Mouse (Mus musculus) megakaryocyte, embryonic 14.5 days (primary cell): ENCODE measurements around the gene Nfe2l3. TPM values are rescaled to one million over a fixed set of nuclear protein-coding genes. Genes with fewer than 3 reads are reported as not detected.
A peak's percentile ranks its signal among the peaks of the same experiment; 100 is the strongest.

Experiments
- H3K27me3 ChIP-seq: replicated peaks from 2 replicates; pipeline ENCODE3; 2012; ENCODE audit warnings: inconsistent platforms
- H3K36me3 ChIP-seq: replicated peaks from 2 replicates; pipeline ENCODE3; 2012; ENCODE audit warnings: low read length, inconsistent platforms, mixed read lengths
- H3K4me1 ChIP-seq: 2 replicates; pipeline ENCODE4 v1.6.1; 2012; ENCODE audit warnings: inconsistent platforms
- H3K4me3 ChIP-seq: replicated peaks from 2 replicates; pipeline ENCODE3; 2012; ENCODE audit warnings: moderate library complexity, mild to moderate bottlenecking, inconsistent platforms
- H3K9me3 ChIP-seq: 2 replicates; pipeline ENCODE4 v1.6.1; 2012; ENCODE audit warnings: inconsistent platforms
- FLI1 ChIP-seq: IDR thresholded peaks from 2 replicates; pipeline ENCODE4 v1.6.1; 2012; ENCODE audit warnings: low read length, inconsistent platforms, mixed read lengths
- GATA1 ChIP-seq: IDR thresholded peaks from 3 replicates; pipeline ENCODE4 v1.6.1; 2012; ENCODE audit warnings: mixed read lengths, low read length, inconsistent platforms, borderline replicate concordance
- polyA plus RNA-seq: library from polyadenylated mRNA; stranded (reverse); fragments of >175 nt; gene quantifications from 2 replicates; pipeline ENCODE4 v1.2.3, GENCODE M21; 2012; ENCODE audit warnings: low replicate concordance; ENCODE audit not compliant: insufficient read depth

Nfe2l3 gene
- polyA plus RNA-seq, 1 experiment: not detected

GRCm38 (mm10) chr6:51485646-51486045 is 53.2 kb downstream of the Nfe2l3 start:
- H3K27me3 ChIP-seq: no peaks in the 10 kb centered on the region
- peaks cover 32% of the 10 kb centered on the region for H3K9me3 ChIP-seq
- H3K4me3 ChIP-seq: no peak overlapping the region
- no peak for TF ChIP-seq GATA1
- TF ChIP-seq FLI1: no peak
- H3K36me3 ChIP-seq: peaks cover 38% of the 10 kb centered on the region
- peaks cover 16% of the 10 kb centered on the region for H3K4me1 ChIP-seq

GRCm38 (mm10) chr6:51486076-51486710 is 53.7 kb downstream of the Nfe2l3 start:
- Histone ChIP-seq H3K36me3 (peaks cover 33% of the 10 kb centered on the region), H3K9me3 (peaks cover 32% of the 10 kb centered on the region), H3K4me3 (no peak overlapping the region), H3K4me1 (peaks cover 16% of the 10 kb centered on the region), H3K27me3 (no peaks in the 10 kb centered on the region)
- TF ChIP-seq FLI1: no peak
- TF ChIP-seq GATA1: no peak

- H3K4me3 ChIP-seq: peak overlapping the region; percentile 20
- H3K4me1 ChIP-seq: peaks cover 16% of the 10 kb centered on the region
- no peaks in the 10 kb centered on the region for H3K27me3 ChIP-seq
- peaks cover 33% of the 10 kb centered on the region for H3K9me3 ChIP-seq
- peaks cover 28% of the 10 kb centered on the region for H3K36me3 ChIP-seq
- TF ChIP-seq FLI1: no peak
- TF ChIP-seq GATA1: no peak
Observed at GRCm38 (mm10) chr6:51486731-51487130, 54.3 kb downstream of the Nfe2l3 start.

GRCm38 (mm10) chr6:51489787-51490186 is 57.3 kb downstream of the Nfe2l3 start:
- H3K27me3 ChIP-seq: no peaks in the 10 kb centered on the region
- no peak overlapping the region for H3K4me3 ChIP-seq
- H3K9me3 ChIP-seq: peaks cover 35% of the 10 kb centered on the region
- TF ChIP-seq FLI1 (no peak), GATA1 (no peak)
- H3K36me3 ChIP-seq: peaks cover 12% of the 10 kb centered on the region
- H3K4me1 ChIP-seq: peaks cover 19% of the 10 kb centered on the region

- Histone ChIP-seq H3K36me3 (no peaks in the 10 kb centered on the region), H3K9me3 (peaks cover 16% of the 10 kb centered on the region), H3K4me3 (no peak overlapping the region), H3K4me1 (peaks cover 5% of the 10 kb centered on the region; the same call in 1 of the 2 replicates), H3K27me3 (peaks cover 3% of the 10 kb centered on the region)
- no peak for TF ChIP-seq FLI1
- TF ChIP-seq GATA1: no peak
Observed at GRCm38 (mm10) chr6:51497321-51498111, 65.0 kb downstream of the Nfe2l3 start.

GRCm38 (mm10) chr6:51505671-51506070 is 73.2 kb downstream of the Nfe2l3 start:
- H3K9me3 ChIP-seq: peaks cover 9% of the 10 kb centered on the region
- H3K4me1 ChIP-seq: peaks cover 13% of the 10 kb centered on the region
- TF ChIP-seq FLI1 (no peak), GATA1 (no peak)
- peaks cover 14% of the 10 kb centered on the region for H3K27me3 ChIP-seq
- no peak overlapping the region for H3K4me3 ChIP-seq
- no peaks in the 10 kb centered on the region for H3K36me3 ChIP-seq

- TF ChIP-seq GATA1 (no peak), FLI1 (no peak)
- H3K4me3 ChIP-seq: no peak overlapping the region
- H3K27me3 ChIP-seq: peaks cover 14% of the 10 kb centered on the region
- H3K4me1 ChIP-seq: peaks cover 13% of the 10 kb centered on the region
- no peaks in the 10 kb centered on the region for H3K9me3 ChIP-seq
- no peaks in the 10 kb centered on the region for H3K36me3 ChIP-seq
Observed at GRCm38 (mm10) chr6:51507556-51507955, 75.1 kb downstream of the Nfe2l3 start.

Other genes starting within 250 kb of the Nfe2l3 start
- gene Hnrnpa2b1, start 37.2 kb downstream of the Nfe2l3 start, polyA plus RNA-seq: 101 and 192 TPM in 2 replicates
- gene Cbx3, start 37.7 kb downstream of the Nfe2l3 start, polyA plus RNA-seq: 13.1 and 22.3 TPM in 2 replicates
- 2.4 TPM in 1 of 2 replicates, not detected in the other for gene Snx10, start 91.2 kb downstream of the Nfe2l3 start, polyA plus RNA-seq